Mouse (Mus musculus) T-helper 1 cell (primary cell): ENCODE measurements around the gene Olfr282.

ENCODE experiments used
- in situ Hi-C: fragments of 300-600 bp; cut with MboI, MseI; formaldehyde crosslinking; loops from one replicate; pipeline ENCODE4 v1.15.1; 2025; ENCODE audit warnings: high pct_unique_total_duplicates

Gene Olfr282

DNA sequence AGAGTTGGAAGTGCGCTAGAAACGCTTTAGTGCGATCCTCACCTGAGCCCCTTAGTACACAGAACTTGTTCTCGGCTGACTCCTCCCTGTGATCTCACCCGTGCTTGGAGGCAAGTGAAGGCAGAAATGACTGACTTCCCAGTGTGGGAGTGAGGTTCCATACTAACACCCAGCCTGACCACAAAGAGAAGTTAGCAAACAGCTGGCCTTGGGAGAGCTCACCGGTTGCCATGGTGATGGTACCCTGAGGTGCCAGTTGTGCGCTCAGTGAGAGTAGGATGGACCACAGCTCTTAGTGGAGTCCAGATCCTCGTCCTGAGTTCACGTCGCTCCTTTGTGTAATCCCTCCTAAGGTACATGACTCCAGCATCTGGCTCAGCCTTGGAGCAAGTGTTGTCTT, 43.9 kb downstream of the Olfr282 start:
- in situ Hi-C loops, result no loop called here

- in situ Hi-C loops, result no loop called here
Observed at GRCm38 (mm10) chr15:98475382-98475781, 44.4 kb downstream of the Olfr282 start.

- in situ Hi-C loops, result no loop called here
Observed at GRCm38 (mm10) chr15:98476281-98476680, 45.3 kb downstream of the Olfr282 start.

DNA sequence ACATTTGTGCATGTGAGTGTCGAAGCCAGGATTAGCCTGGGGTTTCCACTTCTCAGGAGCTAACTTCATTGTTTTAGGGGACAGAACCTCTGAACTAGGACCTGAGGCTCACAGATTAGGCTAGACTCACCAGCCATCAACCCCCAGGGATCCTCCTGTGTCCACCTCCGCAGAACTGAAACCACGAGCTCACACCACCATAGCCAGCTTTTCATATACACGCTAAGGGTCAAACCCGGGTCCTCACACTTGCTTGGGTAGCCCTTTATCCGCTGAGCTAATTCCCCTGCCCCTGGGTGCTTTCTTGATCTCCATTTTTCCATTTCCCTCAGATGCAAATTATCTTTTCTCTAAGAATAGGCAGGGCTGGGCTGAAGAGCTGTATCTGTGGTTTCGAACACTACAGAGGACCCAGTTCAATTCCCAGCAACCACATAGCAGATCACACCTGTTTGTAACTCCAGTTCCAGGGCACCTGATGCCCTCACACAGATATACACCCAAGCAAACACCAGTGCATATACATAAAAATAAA, 48.6 kb downstream of the Olfr282 start:
- in situ Hi-C loops, result no loop called here

GRCm38 (mm10) chr15:98482701-98483100, 51.7 kb downstream of the Olfr282 start, which contains the start of gene Lalba:
Lalba (minus strand) TSS chr15:98482721.
- in situ Hi-C loops, result no loop called here

GRCm38 (mm10) chr15:98483907-98484886, 53.2 kb downstream of the Olfr282 start:
- in situ Hi-C loops, result no loop called here

- in situ Hi-C loops, result no loop called here
Observed at GRCm38 (mm10) chr15:98486433-98487021, 55.5 kb downstream of the Olfr282 start.
